8 mouse cellular contexts compared by ENCODE assay signal in genomic region chr3:32610560-32610959, GRCm38 (mm10). TPM values are rescaled to one million over a fixed set of nuclear protein-coding genes. Genes with fewer than 3 reads are reported as not detected.
DNase-seq lines count a peak whose midpoint lies in the region; ATAC-seq and TF ChIP-seq lines count a peak whose summit lies in the region.

No protein-coding gene starts in this region.

- H3K4me1 ChIP-seq in E14TG2a.4 (replicated peaks; ENCODE audit: low read depth, low read length): peaks cover 39% of the 10 kb centered on the region
- H3K4me1 ChIP-seq in forebrain, embryonic 11.5 days (replicated peaks; ENCODE audit: control insufficient read depth, insufficient read depth, low read length): no peaks in the 10 kb centered on the region
- 0 out of 2 replicates have a peak, but pooled peaks cover 8% of the 10 kb centered on the region for H3K4me1 ChIP-seq in lung, embryonic 16.5 days (replicated peaks; ENCODE audit: control insufficient read depth, insufficient read depth, low read length)

- H3K36me3 ChIP-seq in E14TG2a.4 (ENCODE audit: insufficient read depth, low read length): no peaks in the 10 kb centered on the region
- no peaks in the 10 kb centered on the region for H3K36me3 ChIP-seq in forebrain, embryonic 11.5 days (ENCODE audit: control insufficient read depth, insufficient read depth, low read length)
- H3K36me3 ChIP-seq in lung, embryonic 16.5 days (ENCODE audit: control insufficient read depth, insufficient read depth, low read length): no peaks in the 10 kb centered on the region

- 0 out of 2 replicates have a peak, but pooled peaks have one; percentile 49 for ATAC-seq in forebrain, embryonic 11.5 days (replicated peaks; ENCODE audit: low FRiP score)
- peak; percentile 82 for ATAC-seq in lung, embryonic 16.5 days (ENCODE audit: low read depth)
- no peak for ATAC-seq in monocyte, adult 5-6 weeks (replicated peaks; ENCODE audit: insufficient number of reproducible peaks, low FRiP score, low TSS enrichment, poor library complexity, severe bottlenecking)

- H3K9me3 ChIP-seq in E14TG2a.4 (ENCODE audit: low read length): no peaks in the 10 kb centered on the region
- H3K9me3 ChIP-seq in forebrain, embryonic 11.5 days (ENCODE audit: control insufficient read depth, low read length): no peaks in the 10 kb centered on the region
- no peaks in the 10 kb centered on the region for H3K9me3 ChIP-seq in lung, embryonic 16.5 days (ENCODE audit: control insufficient read depth, low read length)

- peak; percentile 60 for DNase-seq in adrenal gland, postnatal 25 days
- no peak for DNase-seq in forebrain, embryonic 11.5 days (ENCODE audit: low spot score)
- DNase-seq in heart, postnatal 4 days: peak; percentile 78
- DNase-seq in layer of hippocampus, adult 11-12 months (ENCODE audit: low spot score): peak; percentile 78
- DNase-seq in retina, embryonic 14.5 days (ENCODE audit: low spot score): peak; percentile 51

- WGBS in forebrain, embryonic 11.5 days: 28% methylated on average over 7 of the region's 7 CpGs
- 18% methylated on average over 7 of the region's 7 CpGs for whole genome bisulfite sequencing in lung, embryonic 16.5 days

- peak; percentile 23; the same call in 1 of the 2 replicates for TF ChIP-seq CTCF in E14TG2a.4 (conservative IDR thresholded peaks at IDR 0.05; ENCODE audit: low read length)

- H3K4me2 ChIP-seq in forebrain, embryonic 11.5 days (ENCODE audit: low read depth, low read length, severe bottlenecking): no peak overlapping the region
- no peak overlapping the region for H3K4me2 ChIP-seq in lung, embryonic 16.5 days (ENCODE audit: low read depth, low read length)

- H3K9ac ChIP-seq in forebrain, embryonic 11.5 days (ENCODE audit: low read length): no peak overlapping the region
- H3K9ac ChIP-seq in lung, embryonic 16.5 days (ENCODE audit: low read length): no peak overlapping the region

- H3K27ac ChIP-seq in forebrain, embryonic 11.5 days (ENCODE audit: low read depth, low read length): no peak overlapping the region
- no peak overlapping the region for H3K27ac ChIP-seq in lung, embryonic 16.5 days (ENCODE audit: low read length)

- peaks cover 9% of the 10 kb centered on the region for H3K27me3 ChIP-seq in E14TG2a.4 (ENCODE audit: insufficient read depth, low read length)
- H3K27me3 ChIP-seq in forebrain, embryonic 11.5 days (ENCODE audit: control insufficient read depth, insufficient read depth, low read length): no peaks in the 10 kb centered on the region
- H3K27me3 ChIP-seq in lung, embryonic 16.5 days (ENCODE audit: control insufficient read depth, insufficient read depth, low read depth, low read length): no peaks in the 10 kb centered on the region

- peak overlapping the region; percentile 59; the same call in 1 of the 2 replicates for H3K4me3 ChIP-seq in E14TG2a.4 (replicated peaks; ENCODE audit: low read length)
- H3K4me3 ChIP-seq in forebrain, embryonic 11.5 days (ENCODE audit: low read depth, low read length): no peak overlapping the region
- H3K4me3 ChIP-seq in lung, embryonic 16.5 days (ENCODE audit: low read length): no peak overlapping the region

RNA-seq across cellular contexts. Expression of gene Gnb4, which starts 5.8 kb away (rescaled TPM):
- 26.8 and 46.7 TPM in 2 replicates for total RNA-seq in adrenal gland, postnatal 25 days (2021)
- polyA plus RNA-seq in forebrain, embryonic 11.5 days (2014; fragmentation: Nextera tagmentation; extraction: Ambion mirVana): 35.5 and 45.6 TPM in 2 replicates
- total RNA-seq in heart, postnatal 4 days (2021): 10 to 100 TPM; 34.7 to 37.2 TPM
- polyA plus RNA-seq in lung, embryonic 16.5 days (2015; fragmentation: Nextera tagmentation; extraction: Ambion mirVana): 83.1 and 89.1 TPM in 2 replicates
- 1.4 to 6.0 TPM (median 5.7 TPM) in 3 replicates for total RNA-seq in monocyte, adult 5-6 weeks (2017)
